Mouse (Mus musculus): ENCODE measurements at regions not wholly inside any gene's neighbourhood (a gene's known extent, or its start where the extent isn't known, plus 50 kb on each side); places are given as distances from the start of the nearest gene placed in this dataset.

DNA sequence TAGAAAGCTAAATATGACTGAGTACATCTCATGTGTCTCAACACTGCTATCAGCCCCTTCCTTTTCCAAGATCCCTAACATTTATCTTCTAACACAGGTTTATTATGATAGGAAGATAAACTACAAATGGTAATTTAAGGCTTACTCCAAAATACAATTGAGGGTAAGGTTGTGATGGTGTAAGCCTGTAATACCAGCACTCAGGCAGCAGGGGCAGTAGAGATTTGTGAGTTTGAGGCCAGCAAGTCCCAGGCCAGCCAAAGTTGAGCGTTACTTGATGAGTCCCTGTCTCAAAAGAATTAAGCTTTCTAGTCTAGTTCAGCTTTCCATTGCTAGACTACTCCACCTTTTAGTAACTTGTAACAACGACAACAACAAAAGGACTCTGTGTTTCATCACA is 69.1 kb downstream of the Pabpc6 start:
- no peak for TF ChIP-seq POLR2A (IDR thresholded peaks at IDR 0.05; ENCODE audit: insufficient read depth, low read length)
- peak; percentile 7 for TF ChIP-seq CTCF (IDR thresholded peaks at IDR 0.05; ENCODE audit: low read depth, low read length)

All from ES-Bruce4 (cell line).